Mouse (Mus musculus) megakaryocyte-erythroid progenitor cell, adult 5-6 weeks (primary cell): ENCODE results near the gene Zbtb8a. TPM values are rescaled to one million over a fixed set of nuclear protein-coding genes. Genes with fewer than 3 reads are reported as not detected.
A peak's percentile ranks its signal among the peaks of the same experiment; 100 is the strongest.

Source experiments
- ATAC-seq: replicated peaks from 2 replicates; pipeline ENCODE4 v1.8.0; 2016; ENCODE audit warnings: mild to moderate bottlenecking, inconsistent platforms; ENCODE audit not compliant: severe bottlenecking, poor library complexity, low FRiP score, low TSS enrichment
- total RNA-seq, 2 experiments: library from RNA; stranded (forward) in 1 of 2; stranded (reverse) in 1 of 2; fragments of 200-1000, 215-1000 nt in 1 of 2; fragments of >200 nt in 1 of 2; fragmentation: Nextera tagmentation in 1 of 2; gene quantifications; 2 replicates each; pipeline ENCODE4 v1.2.3; 2014 to 2017

The Zbtb8a gene
- total RNA-seq, 2 experiments from 2014 or later, result 4.4 to 22.2 TPM

- no peak for ATAC-seq
These were observed 4.1 kb upstream of the Zbtb8a start for GRCm38 (mm10) chr4:129382029-129382428.

GRCm38 (mm10) chr4:129381148-129381547 is 3.2 kb upstream of the Zbtb8a start:
- no peak for ATAC-seq

GRCm38 (mm10) chr4:129379805-129380204 is 1.9 kb upstream of the Zbtb8a start:
- no peak for ATAC-seq

GRCm38 (mm10) chr4:129376961-129377545 is 863 bp downstream of the Zbtb8a start:
- ATAC-seq, result no peak; the same call in 1 of the 2 replicates

GRCm38 (mm10) chr4:129375821-129376220 is 2.1 kb downstream of the Zbtb8a start:
- no peak for ATAC-seq

- no peak for ATAC-seq
These were observed 2.9 kb downstream of the Zbtb8a start for GRCm38 (mm10) chr4:129375000-129375399.

GRCm38 (mm10) chr4:129374219-129374755 is 3.6 kb downstream of the Zbtb8a start:
- ATAC-seq, result no peak

- 0 out of 2 replicates have a peak, but pooled peaks have one; percentile 15 for ATAC-seq
These were observed 4.5 kb downstream of the Zbtb8a start for GRCm38 (mm10) chr4:129373202-129373976.

GRCm38 (mm10) chr4:129371391-129371790 is 6.5 kb downstream of the Zbtb8a start:
- no peak for ATAC-seq

- no peak for ATAC-seq
These were observed 12.7 kb downstream of the Zbtb8a start for GRCm38 (mm10) chr4:129365224-129365623.

GRCm38 (mm10) chr4:129364379-129364778 is 13.5 kb downstream of the Zbtb8a start:
- ATAC-seq, result no peak

GRCm38 (mm10) chr4:129363463-129363862 is 14.5 kb downstream of the Zbtb8a start:
- ATAC-seq, result no peak

GRCm38 (mm10) chr4:129362771-129363170 is 15.1 kb downstream of the Zbtb8a start:
- no peak for ATAC-seq

GRCm38 (mm10) chr4:129362238-129362637 is 15.7 kb downstream of the Zbtb8a start:
- peak; percentile 57 for ATAC-seq

GRCm38 (mm10) chr4:129357613-129358163 is 20.2 kb downstream of the Zbtb8a start:
- ATAC-seq, result no peak

GRCm38 (mm10) chr4:129354236-129354635 is 23.7 kb downstream of the Zbtb8a start:
- ATAC-seq, result no peak

- no peak for ATAC-seq
These were observed 24.7 kb downstream of the Zbtb8a start for GRCm38 (mm10) chr4:129353176-129353575.

- 0 out of 2 replicates have a peak, but pooled peaks have one; percentile 21 for ATAC-seq
These were observed 26.8 kb downstream of the Zbtb8a start for GRCm38 (mm10) chr4:129351111-129351510.

GRCm38 (mm10) chr4:129350644-129351043 is 27.3 kb downstream of the Zbtb8a start:
- ATAC-seq, result peak; percentile 88

GRCm38 (mm10) chr4:129346481-129347154 is 31.3 kb downstream of the Zbtb8a start:
- ATAC-seq, result no peak
